Mouse (Mus musculus) megakaryocyte, embryonic 14.5 days (primary cell): Measurements from ENCODE around the gene Ergic2.

Experiments
- FLI1 ChIP-seq: IDR thresholded peaks from 2 replicates; pipeline ENCODE4 v1.6.1; 2012; ENCODE audit warnings: low read length, inconsistent platforms, mixed read lengths
- GATA1 ChIP-seq: IDR thresholded peaks from 3 replicates; pipeline ENCODE4 v1.6.1; 2012; ENCODE audit warnings: mixed read lengths, low read length, inconsistent platforms, borderline replicate concordance

- TF ChIP-seq GATA1 (no peak), FLI1 (no peak)
Measured at GRCm38 (mm10) chr6:148259979-148260728, 48.0 kb upstream of the Ergic2 start.
